ENCODE assay signal across 8 mouse cellular contexts in the genomic region with DNA sequence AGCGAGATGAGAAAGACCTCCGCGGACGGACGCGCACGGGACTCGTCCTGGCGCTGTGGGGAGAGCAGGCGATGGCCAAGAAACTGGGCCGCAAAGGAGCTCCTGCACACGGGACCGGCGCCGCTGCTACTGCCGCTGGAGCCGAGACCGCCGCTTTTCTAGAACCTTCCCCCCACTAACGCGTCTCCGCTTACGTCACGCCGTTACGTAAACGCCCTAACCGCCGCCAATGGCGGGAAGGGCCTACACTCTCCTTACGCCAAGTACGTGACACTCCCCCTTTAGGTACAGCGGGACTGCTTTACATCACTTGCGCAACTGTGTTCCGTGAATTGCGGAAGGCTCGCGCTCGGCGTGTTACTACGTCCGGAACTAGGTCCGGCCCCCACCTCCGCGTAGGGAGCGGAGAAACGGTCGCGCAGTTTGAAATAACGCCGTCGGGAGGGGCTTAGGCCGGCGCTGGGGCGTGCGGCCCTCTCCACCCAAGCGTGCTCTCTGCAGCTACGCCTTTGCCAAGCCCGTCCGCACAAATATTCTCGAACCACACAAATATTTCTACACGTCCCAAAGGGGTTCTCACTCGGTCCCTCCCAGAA. TPM values are rescaled to one million over a fixed set of nuclear protein-coding genes. Genes with fewer than 3 reads are reported as not detected.
A peak's percentile ranks its signal among the peaks of the same experiment; 100 is the strongest.
DNase-seq lines count a peak whose midpoint lies in the region; ATAC-seq lines count a peak whose summit lies in the region.

A gene (minus strand): TSS at position 180 of the 596 bp plus-strand sequence.

- intact Hi-C loops in gastrocnemius, postnatal 14 days (cut with DNase I; ENCODE audit: low total_unique reads) = no loop called here
- intact Hi-C loops in left cerebral cortex, postnatal 10 days (cut with DNase I) = loop anchor here (5.0 to 10.0 kb wide), 3 partner anchors 88 to 385 kb away; no protein-coding TSS in a partner anchor

- ATAC-seq in inflammation-experienced regulatory T-cells, adult 6 months = peak; percentile 79
- ATAC-seq in megakaryocyte-erythroid progenitor cell, adult 5-6 weeks (replicated peaks; ENCODE audit: low FRiP score, low TSS enrichment, poor library complexity, severe bottlenecking) = peak; percentile 77

- DNase-seq in adrenal gland, adult (ENCODE audit: inconsistent age in 2 of 2, low spot score in 1 of 2) = peak; percentile 99 to 100
- peak; percentile 99 for DNase-seq in embryo, embryonic 10.5 days (ENCODE audit: low spot score)
- peak; percentile 97 for DNase-seq in gastrocnemius, postnatal 14 days
- DNase-seq in left cerebral cortex, postnatal 10 days (ENCODE audit: extremely low spot score in 1 of 2, low spot score in 2 of 2) = peak; percentile 97 to 98
- DNase-seq in right cerebral cortex, postnatal 25 days = peak; percentile 98
- DNase-seq in urinary bladder, postnatal 4 days (ENCODE audit: low spot score in 2 of 2) = peak; percentile 98

RNA-seq across cellular contexts. Expression of the gene that starts here (rescaled TPM):
- total RNA-seq in gastrocnemius, postnatal 14 days (2021) = 100 to 1,000 TPM; 255 to 265 TPM
- 1,000 to 10,000 TPM; 1,055 to 1,311 (median 1,271) TPM for polyA plus RNA-seq in inflammation-experienced regulatory T-cells, adult 6 months (2017; shearing (Covaris generic))
- 100 to 1,000 TPM; 545 to 564 TPM for total RNA-seq in left cerebral cortex, postnatal 10 days (2021)
- 1,156 and 1,577 TPM in 2 replicates for total RNA-seq in megakaryocyte-erythroid progenitor cell, adult 5-6 weeks (2014; fragmentation: Nextera tagmentation)
- total RNA-seq in megakaryocyte-erythroid progenitor cell, adult 5-6 weeks (2017) = 1,688 and 2,170 TPM in 2 replicates

Comparison
In these comparisons a context has a peak if more than half of its experiments do, and no peak if none do; other contexts are left out.
1. Peak in every context shown above with its lines: DNase-seq and ATAC-seq.